Mouse (Mus musculus) liver, embryonic 14.5 days (tissue): ENCODE measurements around the gene Col20a1.

Source experiments
- CTCF ChIP-seq: IDR thresholded peaks from 2 replicates; pipeline ENCODE4 v1.5.1; 2016; ENCODE audit warnings: antibody characterized with exemption, low read depth, control low read depth
- EP300 ChIP-seq: IDR thresholded peaks from 2 replicates; pipeline ENCODE4 v1.6.1; 2016; ENCODE audit warnings: antibody characterized with exemption, low read depth

- TF ChIP-seq CTCF (no peak), EP300 (no peak)
Observed at GRCm38 (mm10) chr2:180949947-180950346, 36.4 kb upstream of the Col20a1 start.
